17 mouse cellular contexts compared by ENCODE assay signal in the genomic region with DNA sequence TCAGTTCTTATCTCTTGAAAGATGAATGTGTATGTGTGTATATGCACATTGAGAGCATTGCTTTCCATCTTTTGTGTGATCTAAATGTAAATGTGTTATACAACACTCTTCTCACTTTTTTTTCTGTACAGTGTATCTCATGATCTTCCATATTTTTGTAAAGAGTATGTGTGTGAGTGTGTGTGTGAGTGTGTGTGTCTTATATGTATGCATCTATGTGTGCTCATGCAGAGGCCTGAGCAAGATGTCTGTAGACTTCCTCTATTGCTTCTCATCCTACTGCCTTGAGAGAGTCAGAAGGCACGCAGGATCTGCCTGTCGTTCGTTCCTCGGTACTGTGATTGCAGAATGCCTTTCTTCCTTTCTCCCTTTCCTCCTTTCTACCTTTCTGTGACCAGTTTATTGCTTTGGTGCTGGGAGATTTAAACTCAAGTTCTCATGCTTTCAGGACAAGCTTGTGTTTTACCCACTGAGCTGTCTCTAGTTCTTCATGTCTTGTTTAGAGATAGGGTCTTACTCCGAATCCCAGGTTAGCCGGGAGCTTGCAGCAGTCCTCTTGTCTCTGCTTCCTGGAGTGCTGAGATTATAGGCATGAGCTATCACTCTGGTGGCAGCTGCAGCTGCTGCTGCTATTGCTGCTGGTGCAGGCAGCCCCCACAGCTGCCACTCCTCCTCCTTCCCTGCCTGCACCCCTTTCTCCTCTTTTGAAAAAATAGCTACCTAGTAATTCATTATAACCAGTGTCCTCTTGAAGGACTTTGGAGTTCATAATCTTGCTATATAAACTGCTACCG. TPM values are rescaled to one million over a fixed set of nuclear protein-coding genes. Genes with fewer than 3 reads are reported as not detected.
A peak's percentile ranks its signal among the peaks of the same experiment; 100 is the strongest.
DNase-seq lines count a peak whose midpoint lies in the region; ATAC-seq and TF ChIP-seq lines count a peak whose summit lies in the region.
"Had no signal": no experiment of that assay in that cellular context is flagged by ENCODE, and none has a peak within 500 bp of the region (broad histone marks: within the 10 kb centered on the region; RNA-seq: fewer than 3 reads in every experiment).

No protein-coding gene starts in this region.

- peak overlapping the region; percentile 14; the same call in 1 of the 2 replicates for H3K27ac ChIP-seq in midbrain, embryonic 13.5 days
- no peak overlapping the region for H3K27ac ChIP-seq in midbrain, embryonic 16.5 days (ENCODE audit: low read length)
- no peak overlapping the region for H3K27ac ChIP-seq in embryonic facial prominence, embryonic 14.5 days (replicated peaks; ENCODE audit: low read depth, low read length)

- no peak overlapping the region for H3ac ChIP-seq in myocyte (ENCODE audit: control insufficient read depth, insufficient read length)

- peaks cover 17% of the 10 kb centered on the region for H3K36me3 ChIP-seq in midbrain, embryonic 13.5 days
- no peaks in the 10 kb centered on the region for H3K36me3 ChIP-seq in midbrain, embryonic 16.5 days (ENCODE audit: control insufficient read depth, insufficient read depth, low read length)
- H3K36me3 ChIP-seq in embryonic facial prominence, embryonic 14.5 days (ENCODE audit: control insufficient read depth, insufficient read depth, low read length): peaks cover 20% of the 10 kb centered on the region; the same call in 1 of the 2 replicates
- H3K36me3 ChIP-seq in myocyte (ENCODE audit: control insufficient read depth, insufficient read depth): peaks cover 13% of the 10 kb centered on the region

- no peaks in the 10 kb centered on the region for H3K9me3 ChIP-seq in midbrain, embryonic 13.5 days
- H3K9me3 ChIP-seq in midbrain, embryonic 16.5 days (replicated peaks; ENCODE audit: control insufficient read depth, low read length, poor library complexity, severe bottlenecking): no peaks in the 10 kb centered on the region
- H3K9me3 ChIP-seq in embryonic facial prominence, embryonic 14.5 days (ENCODE audit: control insufficient read depth, low read length): no peaks in the 10 kb centered on the region

- no peak for ATAC-seq in midbrain, embryonic 13.5 days
- ATAC-seq in midbrain, embryonic 16.5 days: no peak
- no peak for ATAC-seq in embryonic facial prominence, embryonic 14.5 days (ENCODE audit: low read depth)
- ATAC-seq: lung, postnatal 0 days had no signal

- no peak for TF ChIP-seq POLR2A in myocyte (IDR thresholded peaks at IDR 0.05; ENCODE audit: insufficient read length, low read depth)

- peaks cover 9% of the 10 kb centered on the region for H3K4me1 ChIP-seq in midbrain, embryonic 13.5 days (replicated peaks)
- H3K4me1 ChIP-seq in midbrain, embryonic 16.5 days (ENCODE audit: control insufficient read depth, insufficient read depth, low read length): no peaks in the 10 kb centered on the region
- H3K4me1 ChIP-seq in embryonic facial prominence, embryonic 14.5 days (ENCODE audit: control insufficient read depth, insufficient read depth, low read length): no peaks in the 10 kb centered on the region

- no peak overlapping the region for H3K9ac ChIP-seq in midbrain, embryonic 13.5 days (replicated peaks)
- H3K9ac ChIP-seq in midbrain, embryonic 16.5 days (ENCODE audit: low read depth, low read length): no peak overlapping the region
- H3K9ac ChIP-seq in embryonic facial prominence, embryonic 14.5 days (ENCODE audit: low read depth, low read length): no peak overlapping the region

- no peak overlapping the region for H3K4me3 ChIP-seq in midbrain, embryonic 13.5 days (replicated peaks)
- H3K4me3 ChIP-seq in midbrain, embryonic 16.5 days (ENCODE audit: low read depth, low read length): no peak overlapping the region
- H3K4me3 ChIP-seq in embryonic facial prominence, embryonic 14.5 days (ENCODE audit: low read depth, low read length): no peak overlapping the region
- H3K4me3 ChIP-seq in myocyte: no peak overlapping the region

- H3K27me3 ChIP-seq in midbrain, embryonic 13.5 days: no peaks in the 10 kb centered on the region
- no peaks in the 10 kb centered on the region for H3K27me3 ChIP-seq in midbrain, embryonic 16.5 days (ENCODE audit: control insufficient read depth, insufficient read depth, low read depth, low read length)
- H3K27me3 ChIP-seq in embryonic facial prominence, embryonic 14.5 days (replicated peaks; ENCODE audit: control insufficient read depth, insufficient read depth, low read length): no peaks in the 10 kb centered on the region
- H3K27me3 ChIP-seq in myocyte (ENCODE audit: control insufficient read depth, insufficient read depth, insufficient read length): no peaks in the 10 kb centered on the region

- 60% methylated on average over 7 of the region's 7 CpGs for WGBS in midbrain, embryonic 13.5 days
- 58% methylated on average over 7 of the region's 7 CpGs for WGBS in midbrain, embryonic 16.5 days
- WGBS in embryonic facial prominence, embryonic 14.5 days: 78% methylated on average over 7 of the region's 7 CpGs

- no peak overlapping the region for H3K4me2 ChIP-seq in midbrain, embryonic 13.5 days (replicated peaks)
- no peak overlapping the region for H3K4me2 ChIP-seq in midbrain, embryonic 16.5 days (ENCODE audit: low read length)
- H3K4me2 ChIP-seq in embryonic facial prominence, embryonic 14.5 days (ENCODE audit: low read depth, low read length): no peak overlapping the region
- H3K4me2 ChIP-seq in myocyte (ENCODE audit: low read depth): no peak overlapping the region

- DNase-seq in frontal cortex, postnatal 36 days (ENCODE audit: low spot score in 2 of 2): peak; percentile 19 to 31
- DNase-seq in frontal cortex, postnatal 14 days (ENCODE audit: low spot score in 2 of 2): no peak
- DNase-seq in embryonic facial prominence, embryonic 14.5 days (ENCODE audit: low spot score): peak; percentile 28
- no peak for DNase-seq in adrenal gland, adult 18-20 months (ENCODE audit: low spot score in 2 of 2)
- DNase-seq in cerebellum, adult 11-12 months: no peak
- DNase-seq: B cell, adult 2 months; cerebellum, adult 8-10 months; gastrocnemius, postnatal 25 days; kidney, adult 9 months; thymus, postnatal 14 days had no signal

- H3K79me2 ChIP-seq in myocyte (ENCODE audit: control insufficient read depth, insufficient read depth): no peaks in the 10 kb centered on the region

TF ChIP-seq in myocyte, 11 proteins besides CTCF, POLR2A, EP300 and RAD21:
- TF ChIP-seq TCF3 (IDR thresholded peaks at IDR 0.05; ENCODE audit: insufficient read length, low read depth) (peak; percentile 75), MYOG (IDR thresholded peaks at IDR 0.05; ENCODE audit: control insufficient read depth in 1 of 3, insufficient read depth in 1 of 3, insufficient read length in 2 of 3, low read depth in 2 of 3) (peak; percentile 84 to 93 (median 92)), CEBPB (IDR thresholded peaks at IDR 0.05; ENCODE audit: insufficient read depth, poor library complexity, severe bottlenecking) (no peak), MYOD1 (IDR thresholded peaks at IDR 0.05; ENCODE audit: control insufficient read depth in 1 of 3, insufficient read length in 2 of 3, low read depth in 2 of 3) (peak; percentile 83 to 96 (median 91))
TF ChIP-seq in myocyte: peak in this region for 3.

RNA-seq across cellular contexts. Expression of a gene that starts 48.5 kb away (rescaled TPM):
- 0.36 and 0.54 TPM in 2 replicates for polyA plus RNA-seq in midbrain, embryonic 13.5 days (2015; fragmentation: Nextera tagmentation; extraction: Ambion mirVana)
- 0.33 and 0.34 TPM in 2 replicates for polyA plus RNA-seq in midbrain, embryonic 16.5 days (2015; fragmentation: Nextera tagmentation; extraction: Ambion mirVana)
- polyA plus RNA-seq in embryonic facial prominence, embryonic 14.5 days (2014; fragmentation: Nextera tagmentation; extraction: Ambion mirVana): 0.31 and 0.47 TPM in 2 replicates
- polyA plus RNA-seq in myocyte (2012; fragmentation: generic; extraction: Trizol): 0.64 TPM
- total RNA-seq in adrenal gland, adult 18-20 months (2021): 1 to 10 TPM; 3.7 to 4.6 TPM
- total RNA-seq: gastrocnemius, postnatal 25 days; liver, adult 2 months had no signal
- polyA plus RNA-seq: heart, postnatal 0 days; liver, adult 2 months; stomach, embryonic 14.5 days had no signal

RNA-seq across cellular contexts. Expression of a gene that starts 53.5 kb away (rescaled TPM):
- polyA plus RNA-seq in midbrain, embryonic 13.5 days (2015; fragmentation: Nextera tagmentation; extraction: Ambion mirVana): 322 and 354 TPM in 2 replicates
- 98.8 and 113 TPM in 2 replicates for polyA plus RNA-seq in midbrain, embryonic 16.5 days (2015; fragmentation: Nextera tagmentation; extraction: Ambion mirVana)
- polyA plus RNA-seq in embryonic facial prominence, embryonic 14.5 days (2014; fragmentation: Nextera tagmentation; extraction: Ambion mirVana): 700 and 828 TPM in 2 replicates
- polyA plus RNA-seq in myocyte (2012; fragmentation: generic; extraction: Trizol): 0.29 TPM
- 1 to 10 TPM; 7.2 to 7.8 TPM for total RNA-seq in adrenal gland, adult 18-20 months (2021)
- total RNA-seq: liver, adult 2 months had no signal

Comparison
In these comparisons a context has a peak if more than half of its experiments do, and no peak if none do; other contexts are left out.
1. DNase-seq: peak in frontal cortex, postnatal 36 days (2 of 2) and embryonic facial prominence, embryonic 14.5 days (single experiment); none in frontal cortex, postnatal 14 days (0 of 2), adrenal gland, adult 18-20 months (0 of 2) and cerebellum, adult 11-12 months (single experiment).
2. RNA of a gene that starts 53.5 kb away (polyA plus RNA-seq): 700 to 828 TPM in embryonic facial prominence, embryonic 14.5 days, 322 to 354 TPM in midbrain, embryonic 13.5 days and 98.8 to 113 TPM in midbrain, embryonic 16.5 days; 0.29 TPM in myocyte (single experiment); every median in the first group is over 10 times any median in the second.